Mouse (Mus musculus): ENCODE data around the gene Rerg. TPM values are rescaled to one million over a fixed set of nuclear protein-coding genes. Genes with fewer than 3 reads are reported as not detected.

Rerg gene
- polyA plus RNA-seq, 1 experiment = 4.3 TPM

DNA sequence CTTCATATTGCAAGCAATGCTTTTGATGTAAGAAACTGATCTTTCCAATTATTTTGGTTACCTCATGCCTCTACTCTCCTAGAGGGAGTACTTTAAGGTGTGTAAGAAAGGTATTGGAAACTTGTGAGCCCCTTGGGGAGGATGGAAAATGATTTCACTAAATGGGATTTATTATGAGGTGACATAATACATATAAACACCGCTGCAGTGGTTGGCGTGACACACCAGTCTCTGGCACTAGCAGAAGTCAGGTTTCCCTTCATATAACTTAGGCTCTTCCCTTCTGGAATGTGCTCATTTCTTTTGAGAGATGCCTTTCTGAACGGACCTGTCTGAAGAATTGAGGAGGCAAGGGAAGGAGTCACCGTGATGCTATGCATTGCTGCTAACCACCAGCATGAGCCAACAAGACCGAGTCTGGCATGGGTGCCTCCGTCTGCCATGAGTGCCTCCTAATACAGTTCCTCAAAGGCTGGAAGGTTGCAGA lies 139.6 kb downstream of the Rerg start:
- DNase-seq (ENCODE audit: low read depth) = no peak
- no peak for TF ChIP-seq POLR2A (IDR thresholded peaks at IDR 0.05; ENCODE audit: borderline replicate concordance, extremely low read depth, insufficient read depth, insufficient read length, poor library complexity, severe bottlenecking)

DNA sequence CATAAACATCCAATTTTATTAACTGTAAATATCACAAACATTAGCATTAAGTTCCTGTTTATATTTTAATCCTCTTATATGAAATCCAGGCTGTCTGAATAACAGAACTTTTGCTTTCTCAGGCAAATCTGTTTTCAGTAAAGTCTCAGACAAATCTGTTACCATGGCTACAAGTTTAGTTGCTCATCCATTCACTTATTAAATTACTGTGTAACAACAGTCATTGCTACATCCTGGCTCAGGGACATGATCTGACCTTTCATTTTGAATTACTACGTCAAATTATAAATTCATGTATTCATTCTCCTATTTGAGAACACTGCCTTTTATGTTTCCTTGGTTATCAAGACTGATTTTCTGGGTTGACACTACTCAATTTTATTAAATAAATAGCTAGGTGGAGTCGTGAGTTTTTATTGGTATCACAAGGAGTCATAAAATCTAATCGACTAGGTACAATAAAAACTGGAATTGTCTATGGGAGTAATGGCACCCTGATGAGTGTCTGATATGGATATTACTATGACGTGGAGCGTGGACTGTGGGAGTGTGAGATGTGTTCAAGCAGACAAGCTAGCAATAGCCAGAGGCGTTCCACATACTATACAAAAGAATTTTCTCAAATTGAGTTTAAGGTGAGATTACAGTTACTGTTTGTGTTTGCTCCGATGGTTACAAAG lies 140.2 kb downstream of the Rerg start:
- DNase-seq (ENCODE audit: low read depth) = peak; percentile 33

DNA sequence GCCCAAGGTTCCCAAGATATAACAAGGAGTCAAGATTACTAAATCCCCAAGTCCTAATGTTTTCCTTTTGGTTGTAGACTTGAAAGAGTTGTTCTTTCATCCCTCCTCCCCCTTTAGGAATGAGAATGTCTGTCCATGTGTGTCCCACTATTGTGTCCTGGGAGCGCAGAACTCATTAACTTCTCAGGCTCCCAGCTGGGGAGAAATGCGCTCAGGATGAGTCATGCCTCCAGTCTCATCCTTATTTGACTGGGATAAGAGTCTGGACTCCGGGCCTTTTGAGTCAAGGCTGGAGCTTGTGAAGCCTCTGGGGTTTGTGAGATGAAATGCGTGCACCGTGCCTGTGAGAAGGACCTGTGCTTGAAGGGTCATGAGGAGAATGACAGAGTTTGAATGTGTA lies 144.8 kb downstream of the Rerg start:
- no peak for DNase-seq (ENCODE audit: low read depth)
- TF ChIP-seq POLR2A (IDR thresholded peaks at IDR 0.05; ENCODE audit: borderline replicate concordance, extremely low read depth, insufficient read depth, insufficient read length, poor library complexity, severe bottlenecking) = no peak
- TF ChIP-seq CTCF (IDR thresholded peaks at IDR 0.05; ENCODE audit: borderline replicate concordance, extremely low read depth, insufficient read depth, insufficient read length) = no peak

More for the DNA sequence above, 140.2 kb downstream of the Rerg start:
- TF ChIP-seq POLR2A (IDR thresholded peaks at IDR 0.05; ENCODE audit: borderline replicate concordance, extremely low read depth, insufficient read depth, insufficient read length, poor library complexity, severe bottlenecking) = no peak
- TF ChIP-seq CTCF (IDR thresholded peaks at IDR 0.05; ENCODE audit: borderline replicate concordance, extremely low read depth, insufficient read depth, insufficient read length) = no peak

DNA sequence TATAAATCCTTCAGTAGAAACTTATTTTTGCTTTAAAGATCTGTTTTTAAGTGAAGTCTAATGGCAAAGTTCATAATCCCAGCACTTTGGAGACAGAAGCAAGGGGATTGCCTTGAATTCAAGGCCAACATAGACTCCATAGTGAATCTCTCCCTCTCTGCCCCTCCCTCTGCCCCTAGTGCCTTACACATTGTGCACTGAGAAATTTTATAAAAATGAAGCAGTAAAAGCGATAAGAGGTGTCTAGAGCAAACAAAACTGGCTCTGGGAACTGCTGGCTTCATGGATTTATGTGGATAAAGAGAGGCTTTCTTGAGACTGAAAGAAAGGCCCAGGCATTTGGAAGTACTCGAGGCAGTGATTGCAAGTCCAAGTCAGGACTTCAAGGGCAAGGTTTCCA lies 145.8 kb downstream of the Rerg start:
- DNase-seq (ENCODE audit: low read depth) = no peak
- no peak for TF ChIP-seq POLR2A (IDR thresholded peaks at IDR 0.05; ENCODE audit: borderline replicate concordance, extremely low read depth, insufficient read depth, insufficient read length, poor library complexity, severe bottlenecking)
- TF ChIP-seq CTCF (IDR thresholded peaks at IDR 0.05; ENCODE audit: borderline replicate concordance, extremely low read depth, insufficient read depth, insufficient read length) = no peak

DNA sequence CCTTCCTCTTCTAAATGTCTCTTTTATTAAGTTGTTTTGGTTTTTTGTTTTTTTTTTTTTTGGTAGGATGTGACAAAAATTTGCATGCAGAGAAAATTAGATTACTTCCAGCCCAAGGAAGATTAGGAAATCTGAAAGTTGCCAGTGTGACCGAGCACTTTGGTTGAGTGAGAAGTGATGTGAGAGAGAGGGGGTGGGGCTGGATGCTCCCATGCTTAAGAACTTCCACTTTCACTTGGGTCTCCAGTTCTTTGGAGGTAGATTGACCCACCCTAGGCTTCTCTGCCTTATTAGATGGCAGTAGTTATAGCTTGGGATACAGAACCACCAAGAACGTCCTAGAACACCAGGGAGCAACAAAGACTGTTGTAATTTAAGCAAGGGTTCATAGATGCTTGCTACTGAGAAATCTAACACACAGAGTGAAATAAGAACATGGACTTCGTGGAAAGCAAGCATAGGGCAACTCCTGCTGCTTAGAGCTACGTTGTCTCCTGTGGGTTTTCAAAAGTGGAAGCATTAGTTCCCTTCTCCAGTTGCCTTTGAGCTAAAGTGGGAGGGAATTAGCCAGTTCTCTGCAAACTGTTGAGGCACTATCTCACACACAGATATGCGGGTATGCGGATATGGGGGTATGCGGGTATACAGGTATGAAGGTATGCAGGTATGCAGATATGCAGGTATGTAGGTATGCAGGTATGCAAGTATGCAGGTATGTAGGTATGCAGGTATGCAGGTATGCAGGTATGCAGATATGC lies 152.9 kb downstream of the Rerg start:
- no peak for TF ChIP-seq CTCF (IDR thresholded peaks at IDR 0.05; ENCODE audit: borderline replicate concordance, extremely low read depth, insufficient read depth, insufficient read length)
- TF ChIP-seq POLR2A (IDR thresholded peaks at IDR 0.05; ENCODE audit: borderline replicate concordance, extremely low read depth, insufficient read depth, insufficient read length, poor library complexity, severe bottlenecking) = no peak
- no peak for DNase-seq (ENCODE audit: low read depth)

DNA sequence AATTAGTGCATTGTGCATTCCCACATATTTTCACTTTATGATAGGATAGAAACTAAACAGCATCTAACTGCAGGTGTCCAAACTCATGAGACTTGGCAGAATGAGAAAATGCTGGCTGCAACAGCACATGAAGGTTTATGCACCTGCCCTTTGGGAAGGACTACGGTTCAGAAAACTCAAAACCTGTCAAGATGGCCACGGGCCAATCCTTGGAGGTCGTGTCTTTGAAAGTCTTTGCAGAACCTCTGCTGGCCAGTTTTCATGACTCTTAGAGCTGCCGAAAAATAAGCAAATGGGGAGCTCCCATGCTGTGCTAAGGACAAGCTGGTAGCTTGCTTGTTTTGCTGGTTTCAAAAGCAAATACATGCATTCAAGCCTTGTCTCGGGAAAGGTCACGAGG lies 156.0 kb downstream of the Rerg start:
- DNase-seq (ENCODE audit: low read depth) = no peak
- TF ChIP-seq POLR2A (IDR thresholded peaks at IDR 0.05; ENCODE audit: borderline replicate concordance, extremely low read depth, insufficient read depth, insufficient read length, poor library complexity, severe bottlenecking) = no peak
- no peak for TF ChIP-seq CTCF (IDR thresholded peaks at IDR 0.05; ENCODE audit: borderline replicate concordance, extremely low read depth, insufficient read depth, insufficient read length)

DNA sequence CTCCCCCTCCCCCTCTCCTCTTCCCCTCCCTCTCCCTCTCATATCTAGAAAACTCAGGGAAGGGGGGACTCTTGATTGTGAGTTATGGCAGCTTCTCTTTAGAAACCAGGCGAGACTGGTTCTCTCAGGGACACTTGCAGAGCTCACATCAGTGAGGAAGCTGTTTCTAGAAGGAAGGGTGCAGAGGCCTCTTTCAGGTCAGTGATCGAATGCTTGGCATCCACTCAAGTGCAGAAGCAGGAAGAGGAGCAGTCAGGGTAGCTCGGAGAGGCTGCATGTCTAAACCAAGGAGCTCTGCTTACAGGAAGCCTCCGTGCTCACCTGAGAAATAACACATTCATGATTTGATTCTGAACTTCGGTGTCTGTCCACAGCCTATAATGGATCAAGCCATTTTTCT lies 159.1 kb downstream of the Rerg start:
- TF ChIP-seq CTCF (IDR thresholded peaks at IDR 0.05; ENCODE audit: borderline replicate concordance, extremely low read depth, insufficient read depth, insufficient read length) = no peak
- no peak for DNase-seq (ENCODE audit: low read depth)

Other genes starting within 250 kb of the Rerg start
- 0.08 and 0.21 TPM in 2 replicates for gene Erp27, start 248.3 kb downstream of the Rerg start, polyA plus RNA-seq (2012; rRNA removed)
- gene Pde6h, start 246.7 kb downstream of the Rerg start, polyA plus RNA-seq (2012; rRNA removed) = 0.14 TPM in 1 of 2 replicates, not detected in the other
- 17.3 and 23.0 TPM in 2 replicates for gene Arhgdib, start 228.6 kb downstream of the Rerg start, polyA plus RNA-seq (2012; rRNA removed)
- 45.9 and 60.3 TPM in 2 replicates for gene Ptpro, start 81.8 kb upstream of the Rerg start, polyA plus RNA-seq (2012; rRNA removed)